Mouse (Mus musculus) erythroblast, embryonic 14.5 days (primary cell): ENCODE measurements around the gene Serpina1f.

ENCODE experiments used
- GATA1 ChIP-seq: IDR thresholded peaks from 2 replicates; pipeline ENCODE4 v1.6.1; 2012; ENCODE audit warnings: low read length, inconsistent platforms, mixed read lengths
- TAL1 ChIP-seq: IDR thresholded peaks from 3 replicates; pipeline ENCODE4 v1.6.1; 2012; ENCODE audit warnings: low read length, inconsistent platforms, mixed read lengths

DNA sequence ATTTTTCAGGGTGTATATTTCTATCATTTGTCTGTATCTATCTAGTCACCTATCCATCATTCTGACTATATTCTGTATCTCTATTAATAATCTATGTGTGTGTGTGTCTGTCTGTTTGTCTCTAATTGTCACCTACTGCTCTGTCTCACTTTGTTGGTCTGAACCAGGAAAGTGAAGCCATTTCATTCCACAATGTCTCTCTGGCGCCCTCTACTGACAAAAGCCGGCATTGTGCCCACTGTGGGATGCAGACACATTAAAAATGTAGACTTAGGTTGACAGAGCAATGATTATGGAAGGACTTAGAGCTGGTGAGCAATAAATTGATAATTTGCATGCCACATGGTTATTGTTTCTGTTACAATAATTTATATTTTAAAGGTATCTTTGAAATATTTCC lies 52.0 kb downstream of the Serpina1f start:
- TF ChIP-seq TAL1 = no peak
- no peak for TF ChIP-seq GATA1
